Mouse (Mus musculus) 3134 (cell line): ENCODE measurements at regions not wholly inside any gene's neighbourhood (a gene's known extent, or its start where the extent isn't known, plus 50 kb on each side); places are given as distances from the start of the nearest gene placed in this dataset.
A peak's percentile ranks its signal among the peaks of the same experiment; 100 is the strongest.
"Not testable (repeated sequence)": the region's sequence is repeated elsewhere in the genome, so short reads cannot be mapped to it uniquely, and the experiment has no call there.

Experiments used
- DNase-seq: peaks from one replicate; pipeline ENCODE4 v3.0.0-alpha.2; 2011; ENCODE audit warnings: low spot score; ENCODE audit not compliant: insufficient read length; ENCODE audit errors: extremely low read depth

DNA sequence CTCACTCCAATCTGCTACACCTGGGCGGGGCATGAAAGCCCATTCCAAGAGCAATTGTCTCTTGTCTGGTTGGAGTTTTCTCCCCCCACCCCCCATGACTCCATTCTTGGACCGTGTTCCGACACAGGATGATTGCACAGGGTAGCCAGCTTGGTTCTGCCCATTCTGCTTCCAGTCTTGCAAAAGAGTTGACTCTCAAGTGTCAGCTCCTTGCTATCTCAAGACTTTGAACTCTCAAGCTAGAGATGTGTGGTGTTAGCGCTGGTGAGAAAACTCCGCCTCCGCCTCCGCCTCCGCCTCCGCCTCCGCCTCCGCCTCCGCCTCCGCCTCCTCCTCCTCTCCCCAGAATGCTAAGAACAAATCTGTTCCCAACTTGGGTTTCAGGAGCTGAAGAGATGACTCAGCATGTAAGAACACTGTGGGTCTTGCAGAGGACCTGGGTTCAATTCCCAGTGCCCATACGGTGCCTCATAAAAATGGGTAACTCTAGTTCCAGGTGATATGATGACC lies 135.1 kb downstream of the Bcat1 start:
- DNase-seq: no peak

DNA sequence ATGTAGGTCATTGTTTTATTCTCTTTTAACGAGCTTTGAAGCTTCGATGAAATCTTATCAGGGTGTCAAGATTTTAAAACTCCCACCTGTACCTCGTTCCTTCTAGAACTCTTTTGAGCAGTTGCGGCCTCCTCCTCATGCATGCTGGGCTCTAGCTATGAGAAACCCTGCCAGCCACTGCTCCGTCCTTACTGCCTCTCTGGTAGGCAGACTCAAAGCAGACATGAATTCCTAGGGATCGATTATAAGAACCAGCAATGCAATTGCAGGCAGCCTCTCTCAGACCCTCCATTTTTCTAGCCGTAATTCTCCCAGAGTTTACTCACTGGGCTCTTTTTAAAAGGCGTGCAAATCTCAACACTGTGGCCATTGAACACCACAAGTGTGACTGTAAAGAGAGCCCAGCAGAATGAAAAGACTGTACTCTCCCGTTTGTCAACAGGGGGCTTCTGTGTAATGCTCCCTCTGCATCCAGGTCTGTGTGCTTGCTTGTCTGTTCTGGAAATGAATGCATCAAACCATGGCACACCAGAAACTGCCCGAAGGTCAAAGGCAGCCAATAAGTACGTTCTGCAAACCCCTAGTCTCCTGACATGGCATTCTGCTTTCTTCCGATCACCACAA lies 137.3 kb downstream of the Bcat1 start:
- DNase-seq: no peak

DNA sequence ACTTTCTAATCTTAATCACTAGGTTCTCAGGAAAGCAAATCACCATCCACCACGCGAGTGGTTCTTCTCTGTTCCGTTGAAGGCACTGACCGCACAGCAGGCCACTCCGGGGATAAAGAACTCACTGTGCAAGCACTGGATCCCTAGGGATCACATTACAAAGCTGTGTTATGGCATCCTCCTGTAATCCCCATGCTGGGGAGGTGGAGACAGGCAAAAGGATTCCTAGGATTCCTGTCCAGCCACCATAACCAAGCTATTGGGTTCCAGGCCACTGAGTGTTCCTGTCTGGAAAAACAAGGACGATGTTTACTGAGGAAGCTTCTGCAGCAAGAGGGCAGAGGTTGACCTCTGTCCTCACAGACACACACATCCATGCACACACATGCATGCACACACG lies 138.8 kb downstream of the Bcat1 start:
- peak; percentile 79 for DNase-seq

DNA sequence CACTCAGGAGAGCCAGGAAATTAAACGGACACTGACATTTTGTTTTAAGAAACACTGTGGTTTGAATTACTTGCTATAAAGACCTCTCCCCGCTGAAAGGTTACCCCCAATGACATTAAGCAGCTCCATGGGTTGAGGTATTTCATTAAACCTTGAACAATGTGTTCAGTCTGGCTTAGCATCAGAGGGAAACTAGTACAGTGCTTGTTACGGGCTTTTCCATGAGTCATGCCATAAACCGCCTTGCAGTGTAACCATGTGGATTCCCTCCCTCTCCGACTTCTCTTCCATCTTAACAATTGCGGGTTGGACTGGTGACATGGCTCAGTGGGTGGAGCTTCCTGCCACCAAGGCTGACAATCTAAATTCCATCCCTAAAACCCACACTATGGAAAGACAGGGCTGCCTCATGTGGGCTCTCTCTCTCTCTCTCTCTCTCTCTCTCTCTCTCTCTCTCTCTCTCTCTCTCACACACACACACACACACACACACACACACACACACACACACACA lies 142.2 kb downstream of the Bcat1 start:
- DNase-seq: peak; percentile 77

DNA sequence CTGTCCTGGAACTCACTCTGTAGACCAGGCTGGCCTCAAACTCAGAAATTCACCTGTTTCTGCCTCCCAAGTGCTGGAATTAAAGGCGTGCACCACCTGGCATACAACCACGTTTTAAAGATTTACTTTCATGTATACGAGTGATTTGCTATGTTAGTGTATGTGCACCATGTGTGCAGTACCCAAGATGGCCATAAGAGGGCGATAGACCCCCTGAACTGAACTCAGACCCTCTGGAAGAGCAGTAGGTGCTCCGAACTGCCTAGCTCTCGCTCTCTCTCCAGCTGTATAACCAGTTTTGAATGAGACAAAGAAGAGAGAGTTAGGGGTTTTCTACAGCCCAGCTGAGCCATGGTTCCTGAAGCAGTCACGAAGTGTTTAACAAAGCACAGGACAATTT lies 143.6 kb downstream of the Bcat1 start:
- no peak for DNase-seq

DNA sequence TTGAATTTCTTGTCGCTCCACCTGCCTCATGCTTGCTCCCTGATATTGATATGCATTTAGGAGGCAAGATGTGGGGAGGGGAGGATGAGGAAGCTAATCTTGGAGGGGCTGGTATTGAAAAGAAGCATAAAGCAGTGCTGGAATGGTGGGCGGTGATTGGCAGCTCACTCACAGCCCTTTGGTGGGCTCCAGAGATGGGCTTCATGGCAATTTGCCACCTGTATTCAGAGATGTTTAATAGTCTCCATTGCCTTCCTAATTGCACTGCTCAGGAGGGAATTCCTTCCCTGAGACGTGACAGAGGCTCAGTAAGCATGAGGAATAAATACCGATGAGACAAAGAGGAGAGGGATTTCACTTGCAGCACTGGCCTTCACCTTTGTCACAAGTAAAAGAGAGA lies 146.0 kb downstream of the Bcat1 start:
- DNase-seq: no peak

DNA sequence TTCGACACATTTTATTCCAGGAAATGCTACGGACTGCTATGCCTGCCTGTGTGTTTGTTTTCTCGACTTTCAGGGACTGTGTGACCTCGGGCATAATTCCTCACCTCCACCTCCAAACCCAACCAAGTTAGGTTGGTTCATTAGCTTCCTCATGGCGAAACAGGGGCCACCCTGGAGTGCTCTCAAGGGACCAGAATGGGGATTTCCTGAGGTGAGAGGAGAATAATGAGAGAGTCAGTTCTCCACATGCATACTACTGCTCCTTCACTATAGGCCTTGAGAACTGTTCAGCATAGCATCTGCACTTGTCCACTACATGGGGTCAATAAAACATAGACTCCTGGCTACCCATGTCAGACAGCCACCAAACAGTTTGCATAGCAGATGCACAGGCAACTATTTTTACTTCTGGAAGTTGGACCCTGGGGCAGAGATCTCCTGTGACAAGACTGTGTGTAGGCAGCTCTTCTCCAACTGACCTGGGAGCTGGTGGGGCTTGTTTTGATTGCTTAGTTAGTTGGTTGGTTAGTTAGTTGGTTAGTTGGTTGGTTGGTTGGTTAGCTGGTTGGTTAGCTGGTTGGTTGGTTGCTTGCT lies 146.6 kb downstream of the Bcat1 start:
- no peak for DNase-seq

DNA sequence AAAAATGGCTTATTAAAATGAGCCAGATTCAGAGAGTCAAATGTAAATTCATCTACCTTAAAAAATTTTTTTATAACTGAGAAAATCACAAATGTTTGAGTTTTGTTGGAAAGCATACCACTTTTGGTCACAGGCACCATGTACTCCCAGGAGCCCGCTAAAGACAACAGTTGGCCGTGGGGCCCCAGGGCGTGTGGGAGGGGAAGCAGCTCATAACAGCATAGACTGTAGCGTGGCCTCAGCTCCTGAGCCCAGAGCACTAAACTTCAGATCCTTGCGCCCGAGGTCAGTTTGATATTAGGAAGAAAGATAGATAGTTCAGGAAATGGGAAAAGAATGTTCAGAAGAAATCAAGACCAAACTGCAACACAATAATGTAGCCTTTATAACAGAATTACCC lies 145.8 kb upstream of the Sox5 start:
- no peak for DNase-seq

DNA sequence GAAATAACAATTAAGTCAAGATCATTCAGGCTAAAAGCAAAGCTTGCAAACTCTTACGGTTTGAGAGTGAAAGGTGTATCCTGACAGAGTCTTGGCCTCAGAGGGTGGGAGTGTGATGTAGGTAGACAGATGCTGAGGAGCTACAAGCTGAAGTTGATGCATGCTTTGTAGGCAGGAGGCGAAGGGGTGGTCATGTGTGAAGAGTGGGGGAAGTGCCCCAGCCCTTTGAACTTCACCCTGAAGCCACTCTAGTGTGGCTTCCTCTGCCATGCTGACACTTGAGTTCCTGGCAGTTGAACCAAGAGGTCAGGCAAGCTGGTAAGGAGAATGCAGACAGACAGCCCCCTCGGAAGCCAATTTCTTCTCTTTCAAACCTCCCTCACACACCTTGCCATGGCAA lies 141.0 kb upstream of the Sox5 start:
- no peak for DNase-seq

DNA sequence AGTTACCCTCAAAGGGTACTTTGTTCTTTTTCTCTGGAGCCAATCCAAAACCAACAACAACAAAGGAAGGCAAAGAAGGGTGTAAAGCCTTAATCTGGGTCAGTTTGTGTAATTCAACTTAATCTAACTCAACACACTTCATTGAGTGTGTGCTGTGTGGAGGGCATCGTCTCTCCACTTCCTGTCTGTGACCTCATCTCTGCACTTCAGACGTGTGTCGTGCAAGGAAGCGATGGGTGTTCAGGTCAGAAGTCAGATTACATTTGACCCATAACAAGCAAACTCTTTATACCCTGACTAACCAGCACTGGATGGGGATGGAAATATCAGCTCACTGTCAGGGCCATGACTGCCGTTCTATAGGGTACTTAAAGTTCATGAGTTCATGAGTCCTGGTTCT lies 138.0 kb upstream of the Sox5 start:
- DNase-seq: no peak

DNA sequence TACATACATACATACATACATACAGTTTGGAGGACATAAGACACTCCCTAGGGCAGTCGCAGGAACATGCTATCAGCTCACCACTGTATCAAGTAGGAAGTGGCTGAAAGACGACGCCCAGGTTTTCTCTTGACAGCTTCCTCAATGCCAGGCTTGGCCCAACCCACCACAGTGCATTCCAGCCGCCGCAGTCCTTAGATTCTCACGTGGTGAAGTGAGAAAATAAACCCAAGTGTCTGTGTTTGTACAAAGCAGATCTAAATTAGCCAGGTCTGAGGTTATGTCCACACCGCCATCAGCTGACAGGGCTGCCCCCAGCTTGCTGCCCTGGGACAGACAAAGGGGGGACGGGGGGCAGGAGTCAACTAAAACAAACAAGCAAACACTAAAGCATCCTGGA lies 135.4 kb upstream of the Sox5 start:
- no peak for DNase-seq

DNA sequence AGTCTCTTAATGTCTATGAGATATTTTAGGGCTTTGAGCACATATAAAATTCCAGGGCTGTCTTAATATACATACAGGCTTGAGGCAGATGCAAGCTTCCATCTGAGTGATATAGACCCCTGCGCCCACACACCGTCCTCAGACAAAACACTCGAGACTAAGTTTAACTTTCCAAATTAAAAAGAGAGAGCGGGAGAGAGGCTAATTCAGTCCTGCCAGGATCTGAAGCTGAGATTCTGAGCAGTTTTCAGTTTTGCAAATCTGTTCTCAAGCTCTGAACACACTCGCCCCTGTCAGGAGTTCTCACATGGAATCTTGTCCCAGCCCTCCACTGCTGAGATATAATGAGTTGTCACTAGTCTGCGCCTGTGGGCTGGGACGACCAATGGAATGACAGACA lies 130.0 kb upstream of the Sox5 start:
- no peak for DNase-seq

DNA sequence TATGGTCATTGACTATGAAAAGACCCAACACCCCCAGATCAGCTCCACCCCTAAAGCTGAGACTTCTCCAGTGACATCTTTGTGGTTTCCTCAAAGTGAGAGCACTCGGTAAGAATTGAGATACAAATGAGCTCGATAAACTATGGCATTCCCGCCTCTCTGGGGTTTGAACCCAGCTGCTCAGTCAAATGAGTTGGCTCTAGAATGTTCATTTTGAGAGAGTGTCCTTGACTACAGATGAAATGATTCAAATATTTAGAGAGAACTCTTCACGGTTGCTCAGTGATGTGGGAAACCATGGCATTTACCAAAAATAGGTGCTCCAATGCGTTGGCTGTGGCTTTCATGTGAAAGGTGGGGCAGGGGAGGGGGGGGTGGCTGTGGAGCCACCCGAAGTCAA lies 128.6 kb upstream of the Sox5 start:
- DNase-seq: no peak

DNA sequence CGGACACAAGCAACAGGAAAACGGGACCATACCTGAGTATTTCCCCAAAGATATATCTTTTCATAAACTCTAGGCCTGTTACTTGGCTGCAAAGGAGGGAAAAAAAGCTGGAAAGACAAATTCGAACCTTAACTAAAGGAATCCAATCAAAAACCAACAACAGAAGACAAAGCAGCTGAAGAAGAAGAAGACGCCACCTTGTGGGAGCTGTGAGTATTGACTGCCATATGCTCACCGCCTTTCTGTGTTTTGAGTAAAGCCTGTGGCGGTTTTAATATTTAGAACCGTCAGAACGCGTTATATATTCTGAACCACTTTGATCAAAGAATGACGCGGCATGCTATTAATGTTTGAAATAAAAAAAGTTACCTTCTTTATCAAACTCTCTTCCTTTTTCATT lies 126.9 kb upstream of the Sox5 start:
- no peak for DNase-seq

DNA sequence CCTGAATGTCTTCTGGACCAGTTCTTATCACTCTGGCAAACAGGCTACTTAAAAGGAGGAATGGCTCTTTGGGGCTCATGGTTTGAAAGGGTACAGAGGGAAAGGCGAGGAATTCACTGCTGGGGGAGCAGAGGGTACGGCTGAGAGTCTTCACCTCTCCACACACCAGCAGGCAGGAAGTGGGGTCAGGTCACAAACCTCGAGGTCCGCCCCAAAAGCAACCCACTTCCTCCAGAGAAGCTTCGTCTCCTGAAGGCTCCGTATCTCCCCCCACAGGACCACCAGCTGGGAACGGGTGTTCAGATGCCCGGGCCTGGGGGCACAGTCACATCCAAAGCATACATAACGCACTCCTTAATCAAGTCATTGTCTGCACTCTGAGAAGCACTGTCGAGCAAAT lies 121.4 kb upstream of the Sox5 start:
- peak; percentile 35 for DNase-seq

DNA sequence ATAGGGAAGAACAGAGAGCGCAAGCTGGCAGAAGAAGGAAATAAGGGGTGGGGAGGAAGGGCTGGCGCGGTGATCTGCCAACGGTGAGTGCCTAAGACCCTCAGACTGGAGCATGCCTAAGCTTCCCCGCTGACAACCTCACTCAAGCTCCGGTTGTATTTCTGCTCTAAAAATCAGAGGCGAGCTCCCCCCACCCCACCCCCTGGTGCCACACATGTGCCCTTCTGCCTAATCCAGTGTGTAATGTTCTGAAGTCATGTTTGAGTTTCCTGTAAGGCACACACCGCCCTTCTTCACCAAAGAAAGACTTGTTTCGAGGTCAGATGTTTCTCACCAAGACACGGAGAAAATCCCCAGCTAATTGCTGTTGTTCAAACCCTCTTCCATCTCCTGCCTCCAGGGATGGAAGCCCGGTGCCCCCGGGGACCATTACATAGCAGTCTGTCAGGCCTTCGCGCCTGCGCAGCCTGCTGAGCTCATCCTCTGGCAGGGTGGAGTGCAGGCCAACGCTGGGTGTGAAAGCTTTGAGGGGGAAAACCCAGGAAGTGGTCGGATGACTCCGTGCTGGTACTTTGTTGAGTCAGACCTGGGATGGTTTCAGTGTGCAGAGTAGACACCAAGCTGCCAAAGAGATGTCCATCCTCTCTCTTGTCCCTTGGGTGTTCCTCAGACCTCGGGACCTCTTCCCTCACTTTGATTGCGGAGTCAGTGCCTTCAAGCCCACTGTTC lies 120.7 kb upstream of the Sox5 start:
- DNase-seq: peak; percentile 90

DNA sequence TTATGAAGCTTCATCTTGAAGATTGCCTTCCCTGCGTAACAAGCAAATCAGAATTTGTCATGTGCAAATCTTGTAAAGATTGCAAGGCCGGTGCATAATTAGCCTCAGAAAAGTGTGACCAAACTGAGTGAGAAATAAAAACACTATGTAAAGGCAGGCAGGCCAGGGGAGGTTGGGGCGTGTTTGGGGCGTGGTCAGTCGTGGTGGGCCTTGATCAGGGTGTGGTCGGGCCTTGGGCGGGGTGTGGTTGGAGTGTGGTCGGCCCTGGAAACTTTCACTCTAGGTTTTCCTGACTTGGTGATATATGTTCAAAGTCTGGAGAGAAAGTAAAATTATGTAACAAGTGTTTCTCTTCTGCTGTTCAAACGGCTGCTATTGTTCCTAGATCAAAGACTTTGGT lies 120.0 kb upstream of the Sox5 start:
- peak; percentile 89 for DNase-seq

DNA sequence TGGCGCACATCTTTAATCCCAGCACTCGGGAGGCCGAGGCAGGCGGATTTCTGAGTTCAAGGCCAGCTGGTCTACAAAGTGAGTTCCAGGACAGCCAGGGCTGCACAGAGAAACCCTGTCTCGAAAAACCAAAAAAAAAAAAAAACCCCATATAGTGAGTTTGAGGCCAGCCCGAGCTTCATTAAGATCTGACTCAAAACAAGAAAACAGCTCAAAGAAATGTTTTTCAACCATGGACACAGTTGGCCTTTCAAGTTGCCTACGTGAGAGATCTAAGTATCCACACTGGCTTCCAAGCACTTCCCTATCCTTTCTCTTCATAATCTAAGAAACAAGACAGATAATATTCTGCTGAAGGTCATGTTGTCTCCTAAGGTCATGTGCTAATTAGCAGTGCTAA lies 119.1 kb upstream of the Sox5 start:
- DNase-seq: not testable (repeated sequence)

DNA sequence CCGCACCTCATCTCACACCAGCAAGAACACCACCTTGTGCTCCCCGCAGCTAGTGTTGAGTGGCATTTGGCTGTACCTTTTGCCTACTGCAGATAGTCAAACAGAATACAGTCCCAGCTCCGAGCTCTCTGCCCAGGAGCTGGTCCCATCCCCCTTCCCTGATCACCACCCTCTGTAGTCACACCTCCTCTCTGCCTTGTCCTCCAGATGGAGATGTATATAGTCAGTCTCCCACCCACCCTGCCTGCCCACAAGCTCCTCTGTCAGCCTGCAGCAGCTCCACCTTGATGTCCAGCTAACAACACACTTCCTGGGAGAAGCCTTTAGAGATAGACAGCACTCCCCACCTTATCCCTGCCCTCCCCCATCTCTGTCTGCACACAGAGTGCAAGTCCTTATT lies 115.7 kb upstream of the Sox5 start:
- no peak for DNase-seq

DNA sequence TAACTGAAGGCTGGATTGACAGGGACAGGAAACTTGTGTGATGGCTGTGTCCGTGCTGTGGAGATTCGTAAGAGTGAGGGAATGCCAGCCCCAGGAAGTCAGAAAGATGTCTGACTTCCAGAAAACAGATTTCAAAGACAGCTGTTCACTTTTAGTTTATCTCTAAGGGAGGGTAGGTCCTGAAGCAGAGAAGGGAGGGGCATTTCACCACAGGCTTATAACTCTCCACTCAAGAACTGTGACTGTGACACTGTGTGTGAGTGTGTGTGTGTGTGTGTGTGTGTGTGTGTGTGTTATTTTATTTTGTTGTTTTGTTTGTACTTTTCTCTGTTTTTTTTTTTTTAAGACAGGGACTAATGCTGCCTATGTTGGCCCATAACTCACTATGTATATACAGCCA lies 109.1 kb upstream of the Sox5 start:
- DNase-seq: no peak

DNA sequence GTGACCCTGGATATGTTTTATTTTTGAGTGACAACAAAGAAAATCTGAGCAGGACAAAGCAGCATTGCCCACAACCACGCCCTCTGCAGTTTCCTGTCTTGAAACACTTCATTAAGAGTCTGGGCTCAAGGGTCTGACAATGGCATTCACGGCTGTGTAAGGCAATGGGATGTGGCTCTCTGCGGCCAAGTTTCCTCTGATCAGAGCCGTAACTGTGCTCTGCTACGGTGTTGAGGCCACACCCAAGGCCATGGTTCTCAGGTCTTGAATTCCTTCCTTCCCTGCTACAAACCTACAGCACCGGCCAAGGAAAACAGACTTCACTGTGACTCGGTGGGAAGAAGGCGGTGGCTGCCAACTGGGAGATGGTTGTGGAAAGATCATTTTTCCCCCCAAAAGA lies 108.4 kb upstream of the Sox5 start:
- DNase-seq: peak; percentile 87

DNA sequence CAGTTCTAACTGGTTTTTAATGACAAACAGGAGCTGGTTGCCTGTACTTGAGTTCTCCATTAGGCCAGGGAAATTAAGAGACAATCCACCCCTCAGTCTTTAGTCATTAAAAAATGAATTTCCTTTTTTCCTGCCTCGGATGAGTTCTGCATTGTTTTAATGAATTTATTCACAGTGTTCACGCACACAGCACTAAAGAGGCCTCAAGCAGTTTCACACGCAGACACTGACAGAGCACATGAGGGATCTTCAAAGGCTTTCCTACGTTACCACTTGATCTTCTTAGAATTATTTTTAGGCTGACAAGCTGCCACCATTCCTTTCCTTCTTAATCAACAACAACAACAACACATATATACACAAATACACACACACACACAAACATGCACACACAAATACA lies 101.3 kb upstream of the Sox5 start:
- no peak for DNase-seq
